Mouse (Mus musculus): ENCODE results near the gene Prps2. TPM values are rescaled to one million over a fixed set of nuclear protein-coding genes. Genes with fewer than 3 reads are reported as not detected.

The Prps2 gene
- polyA plus RNA-seq, 1 experiment from 2014 or later: 35.5 TPM

- no peak overlapping the region for H3K9ac ChIP-seq
- H3K27me3 ChIP-seq (replicated peaks): no peaks in the 10 kb centered on the region
- H3K4me1 ChIP-seq: no peaks in the 10 kb centered on the region
- no peak for ATAC-seq (ENCODE audit: extremely low read depth, insufficient number of reproducible peaks, low FRiP score, low TSS enrichment)
- H3K27ac ChIP-seq (replicated peaks): no peak overlapping the region
- peaks cover 12% of the 10 kb centered on the region for H3K36me3 ChIP-seq
- no peak overlapping the region for H3K4me2 ChIP-seq
- no peak overlapping the region for H3K4me3 ChIP-seq
- no peaks in the 10 kb centered on the region for H3K9me3 ChIP-seq
- WGBS: 77% methylated on average over 1 of the region's 1 CpGs
Measured at GRCm38 (mm10) chrX:167346440-167346839, 36.1 kb downstream of the Prps2 start.

GRCm38 (mm10) chrX:167344356-167344755 lies 38.2 kb downstream of the Prps2 start:
- no peaks in the 10 kb centered on the region for H3K27me3 ChIP-seq (replicated peaks)
- no peak for ATAC-seq (ENCODE audit: extremely low read depth, insufficient number of reproducible peaks, low FRiP score, low TSS enrichment)
- H3K27ac ChIP-seq (replicated peaks): no peak overlapping the region
- H3K4me2 ChIP-seq: no peak overlapping the region
- WGBS: 61% methylated on average over 1 of the region's 1 CpGs
- H3K9ac ChIP-seq: no peak overlapping the region
- no peaks in the 10 kb centered on the region for H3K9me3 ChIP-seq
- H3K36me3 ChIP-seq: 0 out of 2 replicates have a peak, but pooled peaks cover 3% of the 10 kb centered on the region
- no peaks in the 10 kb centered on the region for H3K4me1 ChIP-seq
- no peak overlapping the region for H3K4me3 ChIP-seq

GRCm38 (mm10) chrX:167341811-167342210 lies 40.7 kb downstream of the Prps2 start:
- no peak for ATAC-seq (ENCODE audit: extremely low read depth, insufficient number of reproducible peaks, low FRiP score, low TSS enrichment)
- no peaks in the 10 kb centered on the region for H3K27me3 ChIP-seq (replicated peaks)
- no peaks in the 10 kb centered on the region for H3K4me1 ChIP-seq
- H3K27ac ChIP-seq (replicated peaks): no peak overlapping the region
- H3K36me3 ChIP-seq: no peaks in the 10 kb centered on the region
- no peaks in the 10 kb centered on the region for H3K9me3 ChIP-seq
- H3K4me3 ChIP-seq: no peak overlapping the region
- WGBS: 64% methylated on average over 3 of the region's 3 CpGs
- H3K4me2 ChIP-seq: no peak overlapping the region
- H3K9ac ChIP-seq: no peak overlapping the region

GRCm38 (mm10) chrX:167340190-167340589 lies 42.4 kb downstream of the Prps2 start:
- no peaks in the 10 kb centered on the region for H3K9me3 ChIP-seq
- no peaks in the 10 kb centered on the region for H3K4me1 ChIP-seq
- no peak overlapping the region for H3K4me2 ChIP-seq
- ATAC-seq (ENCODE audit: extremely low read depth, insufficient number of reproducible peaks, low FRiP score, low TSS enrichment): no peak
- WGBS: 79% methylated on average over 2 of the region's 2 CpGs
- H3K36me3 ChIP-seq: no peaks in the 10 kb centered on the region
- H3K27ac ChIP-seq (replicated peaks): no peak overlapping the region
- no peaks in the 10 kb centered on the region for H3K27me3 ChIP-seq (replicated peaks)
- no peak overlapping the region for H3K9ac ChIP-seq
- no peak overlapping the region for H3K4me3 ChIP-seq

- no peak for ATAC-seq (ENCODE audit: extremely low read depth, insufficient number of reproducible peaks, low FRiP score, low TSS enrichment)
Measured at GRCm38 (mm10) chrX:167337990-167338389, 44.6 kb downstream of the Prps2 start.

GRCm38 (mm10) chrX:167334571-167334970 lies 48.0 kb downstream of the Prps2 start:
- ATAC-seq (ENCODE audit: extremely low read depth, insufficient number of reproducible peaks, low FRiP score, low TSS enrichment): no peak
- Histone ChIP-seq H3K27ac (replicated peaks) (no peak overlapping the region), H3K4me3 (no peak overlapping the region), H3K9ac (no peak overlapping the region), H3K27me3 (replicated peaks) (no peaks in the 10 kb centered on the region), H3K4me1 (no peaks in the 10 kb centered on the region), H3K9me3 (no peaks in the 10 kb centered on the region), H3K36me3 (no peaks in the 10 kb centered on the region), H3K4me2 (no peak overlapping the region)
- WGBS: 78% methylated on average over 1 of the region's 1 CpGs

More at GRCm38 (mm10) chrX:167337990-167338389, 44.6 kb downstream of the Prps2 start:
- H3K4me1 ChIP-seq: no peaks in the 10 kb centered on the region
- H3K4me2 ChIP-seq: no peak overlapping the region
- no peak overlapping the region for H3K27ac ChIP-seq (replicated peaks)
- H3K36me3 ChIP-seq: no peaks in the 10 kb centered on the region
- WGBS: 77% methylated on average over 1 of the region's 1 CpGs
- no peaks in the 10 kb centered on the region for H3K9me3 ChIP-seq
- no peak overlapping the region for H3K4me3 ChIP-seq
- H3K9ac ChIP-seq: no peak overlapping the region
- no peaks in the 10 kb centered on the region for H3K27me3 ChIP-seq (replicated peaks)

- Histone ChIP-seq H3K27ac (replicated peaks) (no peak overlapping the region; the same call in 1 of the 2 replicates), H3K4me2 (no peak overlapping the region), H3K4me3 (no peak overlapping the region), H3K9me3 (no peaks in the 10 kb centered on the region), H3K36me3 (no peaks in the 10 kb centered on the region), H3K4me1 (no peaks in the 10 kb centered on the region), H3K9ac (no peak overlapping the region), H3K27me3 (replicated peaks) (no peaks in the 10 kb centered on the region)
- WGBS: no CpG with 5 or more reads among the region's 1 CpGs
- no peak for ATAC-seq (ENCODE audit: extremely low read depth, insufficient number of reproducible peaks, low FRiP score, low TSS enrichment)
Measured at GRCm38 (mm10) chrX:167332607-167333006, 49.9 kb downstream of the Prps2 start.

- ATAC-seq (ENCODE audit: extremely low read depth, insufficient number of reproducible peaks, low FRiP score, low TSS enrichment): no peak
- no peak overlapping the region for H3K4me3 ChIP-seq
- 48% methylated on average over 4 of the region's 4 CpGs for WGBS
- H3K27me3 ChIP-seq (replicated peaks): no peaks in the 10 kb centered on the region
- H3K36me3 ChIP-seq: no peaks in the 10 kb centered on the region
- H3K9me3 ChIP-seq: no peaks in the 10 kb centered on the region
- H3K27ac ChIP-seq (replicated peaks): no peak overlapping the region
- H3K4me1 ChIP-seq: no peaks in the 10 kb centered on the region
- no peak overlapping the region for H3K4me2 ChIP-seq
- no peak overlapping the region for H3K9ac ChIP-seq
Measured at GRCm38 (mm10) chrX:167330993-167331392, 51.6 kb downstream of the Prps2 start.

- no peak within 1 kb of the TSS for H3K4me3 ChIP-seq
- WGBS: 67% methylated on average over 6 of the region's 6 CpGs
- no peaks in the 10 kb centered on the region for H3K4me1 ChIP-seq
- no peak for ATAC-seq (ENCODE audit: extremely low read depth, insufficient number of reproducible peaks, low FRiP score, low TSS enrichment)
- no peaks in the 10 kb centered on the region for H3K27me3 ChIP-seq (replicated peaks)
- no peak within 1 kb of the TSS for H3K27ac ChIP-seq (replicated peaks)
- no peaks in the 10 kb centered on the region for H3K36me3 ChIP-seq
- no peak within 1 kb of the TSS for H3K4me2 ChIP-seq
- H3K9ac ChIP-seq: no peak within 1 kb of the TSS
- no peaks in the 10 kb centered on the region for H3K9me3 ChIP-seq
Measured at GRCm38 (mm10) chrX:167330399-167330798, 52.1 kb downstream of the Prps2 start, which contains the start of gene Tlr7. Tlr7 (minus strand) TSS chrX:167330558.

- no peak for ATAC-seq (ENCODE audit: extremely low read depth, insufficient number of reproducible peaks, low FRiP score, low TSS enrichment)
- H3K9me3 ChIP-seq: no peaks in the 10 kb centered on the region
- no peaks in the 10 kb centered on the region for H3K27me3 ChIP-seq (replicated peaks)
- H3K4me2 ChIP-seq: no peak overlapping the region
- no peak overlapping the region for H3K9ac ChIP-seq
- WGBS: 80% methylated on average over 1 of the region's 1 CpGs
- no peaks in the 10 kb centered on the region for H3K36me3 ChIP-seq
- H3K27ac ChIP-seq (replicated peaks): no peak overlapping the region
- H3K4me1 ChIP-seq: no peaks in the 10 kb centered on the region
- H3K4me3 ChIP-seq: no peak overlapping the region
Measured at GRCm38 (mm10) chrX:167329620-167330019, 52.9 kb downstream of the Prps2 start.

GRCm38 (mm10) chrX:167329098-167329497 lies 53.5 kb downstream of the Prps2 start:
- Histone ChIP-seq H3K27me3 (replicated peaks) (no peaks in the 10 kb centered on the region), H3K36me3 (no peaks in the 10 kb centered on the region), H3K27ac (replicated peaks) (no peak overlapping the region), H3K4me1 (no peaks in the 10 kb centered on the region), H3K9me3 (no peaks in the 10 kb centered on the region), H3K4me2 (no peak overlapping the region), H3K4me3 (no peak overlapping the region), H3K9ac (no peak overlapping the region)
- no peak for ATAC-seq (ENCODE audit: extremely low read depth, insufficient number of reproducible peaks, low FRiP score, low TSS enrichment)
- 45% methylated on average over 1 of the region's 1 CpGs for WGBS

- 92% methylated on average over 3 of the region's 3 CpGs for WGBS
- ATAC-seq (ENCODE audit: extremely low read depth, insufficient number of reproducible peaks, low FRiP score, low TSS enrichment): no peak
- H3K4me1 ChIP-seq: no peaks in the 10 kb centered on the region
- no peaks in the 10 kb centered on the region for H3K36me3 ChIP-seq
- H3K4me2 ChIP-seq: no peak overlapping the region
- no peaks in the 10 kb centered on the region for H3K9me3 ChIP-seq
- no peak overlapping the region for H3K27ac ChIP-seq (replicated peaks)
- H3K4me3 ChIP-seq: no peak overlapping the region
- H3K27me3 ChIP-seq (replicated peaks): no peaks in the 10 kb centered on the region
- no peak overlapping the region for H3K9ac ChIP-seq
Measured at GRCm38 (mm10) chrX:167328519-167328918, 54.0 kb downstream of the Prps2 start.
